Mouse (Mus musculus): ENCODE results near the gene Gtf2ird1.
"Not testable (repeated sequence)": the region's sequence is repeated elsewhere in the genome, so short reads cannot be mapped to it uniquely, and the experiment has no call there.

Gtf2ird1 gene

GRCm38 (mm10) chr5:134456503-134456962 is at the start of gene Gtf2ird1:
TSS of gene Gtf2ird1 (minus strand) at chr5:134456716.
- DNase-seq (ENCODE audit: extremely low read depth, low read depth, low spot score) = no peak

DNA sequence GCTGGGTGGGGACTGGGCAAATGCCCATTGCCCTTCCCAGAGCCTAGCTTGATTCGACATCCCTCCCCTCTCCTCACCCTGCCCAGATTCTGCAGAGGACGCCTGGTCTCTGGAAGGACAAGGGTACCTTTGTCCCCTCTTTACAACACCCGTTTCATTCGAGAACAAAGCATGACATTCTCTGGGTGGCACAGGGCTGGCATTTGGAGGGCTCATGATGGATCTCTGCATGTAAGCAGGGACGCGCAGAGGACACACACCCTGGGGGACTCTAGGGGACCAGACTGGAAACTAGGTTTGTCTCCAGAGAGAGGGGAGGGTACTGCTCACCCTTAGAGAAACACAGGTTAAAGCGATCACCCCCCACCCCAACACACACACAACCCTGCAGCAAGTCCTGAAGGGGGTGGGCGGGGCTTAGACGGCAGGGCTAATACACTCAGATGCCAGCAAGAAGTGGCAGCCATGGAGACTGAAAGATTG is 49.3 kb upstream of the Gtf2ird1 start:
- no peak for DNase-seq (ENCODE audit: extremely low read depth, low read depth, low spot score)

DNA sequence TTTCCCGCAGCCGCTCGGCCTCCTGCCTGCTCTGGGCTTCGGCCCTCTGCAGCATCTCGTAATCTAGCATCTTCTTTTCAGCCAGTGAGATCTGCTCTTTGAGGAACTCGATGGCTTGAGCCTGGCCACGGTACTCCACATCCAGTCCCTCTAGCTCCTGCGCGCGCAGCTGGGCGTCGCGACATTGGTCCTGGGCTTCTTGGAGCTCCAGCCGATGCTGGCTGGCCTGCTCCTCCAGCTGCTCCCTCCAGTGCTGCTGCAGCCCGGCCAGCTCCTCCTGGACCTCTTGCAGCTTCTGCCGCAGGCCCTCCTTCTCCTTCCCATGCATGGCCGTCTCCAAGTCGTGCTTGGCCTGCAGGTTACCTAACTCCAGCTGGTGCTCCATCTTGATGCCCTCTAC is 46.1 kb upstream of the Gtf2ird1 start:
- DNase-seq (ENCODE audit: extremely low read depth, low read depth, low spot score) = no peak

- DNase-seq (ENCODE audit: extremely low read depth, low read depth, low spot score) = no peak
Observed at GRCm38 (mm10) chr5:134501453-134501852, 44.9 kb upstream of the Gtf2ird1 start.

DNA sequence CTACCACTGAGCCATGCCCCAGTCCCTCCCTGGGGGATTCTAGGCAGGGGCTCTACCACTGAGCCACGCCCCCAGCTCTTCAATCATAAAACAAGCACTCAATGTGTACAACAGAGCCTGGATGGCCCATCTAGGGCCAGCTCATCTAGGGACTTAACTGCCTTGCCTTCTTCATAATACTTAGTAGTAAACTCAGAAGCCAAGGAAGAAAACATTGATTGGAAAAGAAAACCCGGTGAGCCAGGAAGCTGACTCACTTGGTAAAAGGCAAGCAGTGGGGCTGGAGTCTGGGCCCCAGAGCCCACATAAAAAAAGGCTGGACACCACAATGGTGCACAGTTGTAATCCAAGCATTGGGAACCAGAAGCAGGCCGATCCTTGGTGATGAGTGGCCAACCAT is 44.2 kb upstream of the Gtf2ird1 start:
- no peak for DNase-seq (ENCODE audit: extremely low read depth, low read depth, low spot score)

- no peak for DNase-seq (ENCODE audit: extremely low read depth, low read depth, low spot score)
Observed at GRCm38 (mm10) chr5:134500062-134500461, 43.5 kb upstream of the Gtf2ird1 start.

DNA sequence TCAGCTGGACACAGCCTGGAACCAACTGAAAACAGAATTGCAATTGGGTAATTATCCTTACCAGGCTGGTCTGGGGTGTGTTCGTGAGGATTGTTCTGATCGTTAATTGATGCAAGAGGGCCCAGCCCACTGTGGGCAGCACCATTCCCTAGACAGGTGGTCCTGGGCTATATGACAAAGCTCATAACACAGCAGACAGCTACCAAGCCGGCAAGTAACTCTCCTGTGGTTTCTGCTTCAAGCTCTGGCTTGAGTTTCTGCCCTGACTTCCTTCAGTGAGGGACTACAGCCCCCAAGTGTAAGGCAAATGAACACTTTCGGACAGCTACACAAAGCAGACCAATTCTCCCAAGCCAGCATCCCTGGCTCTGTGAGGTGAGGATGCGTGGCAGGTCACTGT is 40.5 kb upstream of the Gtf2ird1 start:
- no peak for DNase-seq (ENCODE audit: extremely low read depth, low read depth, low spot score)

GRCm38 (mm10) chr5:134495796-134496195 is 39.3 kb upstream of the Gtf2ird1 start:
- no peak for DNase-seq (ENCODE audit: extremely low read depth, low read depth, low spot score)

GRCm38 (mm10) chr5:134494142-134494541 is 37.6 kb upstream of the Gtf2ird1 start:
- DNase-seq (ENCODE audit: extremely low read depth, low read depth, low spot score) = no peak

DNA sequence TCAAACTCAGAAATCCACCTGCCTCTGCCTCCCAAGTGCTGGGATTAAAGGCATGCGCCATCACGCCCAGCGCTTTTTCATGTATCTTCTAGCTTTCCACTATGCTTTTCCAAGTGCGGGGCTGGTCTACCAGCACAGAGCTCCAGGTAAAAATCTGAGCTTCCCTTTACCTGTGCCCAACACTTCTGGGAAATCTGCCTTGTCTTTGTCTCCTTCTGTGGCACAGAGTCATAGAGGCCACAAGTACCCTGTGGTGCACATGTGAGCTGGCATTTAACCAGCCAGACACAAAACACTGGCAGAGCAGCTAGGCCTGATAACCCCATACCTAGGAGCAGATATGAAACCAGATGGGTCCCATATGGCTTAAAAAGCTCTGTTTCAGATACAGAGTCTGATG is 36.4 kb upstream of the Gtf2ird1 start:
- no peak for DNase-seq (ENCODE audit: extremely low read depth, low read depth, low spot score)

DNA sequence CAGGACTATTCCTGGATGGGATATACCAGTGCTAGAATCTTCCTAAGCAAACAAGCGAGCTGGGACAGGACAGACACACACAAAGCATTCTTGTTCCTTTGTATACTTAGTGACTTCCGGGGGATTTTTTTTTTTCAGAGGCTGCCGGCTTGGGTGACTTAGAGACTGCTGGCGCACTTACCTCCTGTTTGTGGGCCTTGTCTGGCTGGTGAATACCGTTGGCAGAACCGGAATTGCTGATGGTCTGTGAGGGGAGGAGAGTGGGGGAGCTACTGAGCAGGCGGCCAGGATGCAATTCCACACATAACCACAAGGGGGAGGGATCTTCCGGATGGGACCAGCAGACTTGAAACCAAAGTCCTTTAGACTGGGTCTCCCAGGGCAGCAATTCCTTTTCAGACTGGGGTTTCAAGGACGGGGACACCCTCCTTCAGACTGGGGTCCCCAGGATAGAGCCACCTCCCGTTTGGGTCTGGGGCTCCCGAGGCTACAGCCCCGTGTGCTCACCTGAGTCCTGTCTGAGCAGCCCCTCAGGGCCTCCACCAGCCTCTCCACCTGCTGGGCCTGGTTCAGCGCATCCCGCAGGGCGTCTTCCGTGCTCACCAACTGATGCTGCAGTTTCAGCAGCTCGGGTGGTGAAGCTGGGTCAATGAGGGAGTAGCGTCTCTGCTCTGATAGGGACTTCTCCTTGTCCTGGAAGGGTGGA is 35.3 kb upstream of the Gtf2ird1 start:
- DNase-seq (ENCODE audit: extremely low read depth, low read depth, low spot score) = no peak

DNA sequence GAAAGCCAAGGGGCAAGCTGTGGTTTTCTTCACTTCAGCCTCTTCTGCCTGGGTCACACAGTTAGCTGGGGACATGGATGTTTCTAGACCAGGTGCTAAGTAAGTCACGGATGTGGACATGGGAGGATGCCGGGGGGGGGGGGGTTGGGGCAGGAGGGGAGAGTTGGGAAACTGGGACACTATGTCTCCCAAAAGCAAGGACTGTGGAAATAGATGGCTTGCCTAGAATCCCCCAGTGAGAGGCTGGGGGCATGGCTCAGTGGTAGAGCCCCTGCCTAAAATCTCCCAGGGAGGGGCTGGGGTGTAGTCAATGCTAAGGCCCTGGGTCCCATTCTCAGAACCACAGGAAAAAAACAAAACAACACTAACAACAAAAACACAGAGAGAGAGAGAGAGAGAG is 34.7 kb upstream of the Gtf2ird1 start:
- no peak for DNase-seq (ENCODE audit: extremely low read depth, low read depth, low spot score)

GRCm38 (mm10) chr5:134490465-134490864 is 33.9 kb upstream of the Gtf2ird1 start:
- no peak for DNase-seq (ENCODE audit: extremely low read depth, low read depth, low spot score)

- no peak for DNase-seq (ENCODE audit: extremely low read depth, low read depth, low spot score)
Observed at GRCm38 (mm10) chr5:134489583-134489982, 33.1 kb upstream of the Gtf2ird1 start.

- DNase-seq (ENCODE audit: extremely low read depth, low read depth, low spot score) = no peak
Observed at GRCm38 (mm10) chr5:134488596-134488995, 32.1 kb upstream of the Gtf2ird1 start.

DNA sequence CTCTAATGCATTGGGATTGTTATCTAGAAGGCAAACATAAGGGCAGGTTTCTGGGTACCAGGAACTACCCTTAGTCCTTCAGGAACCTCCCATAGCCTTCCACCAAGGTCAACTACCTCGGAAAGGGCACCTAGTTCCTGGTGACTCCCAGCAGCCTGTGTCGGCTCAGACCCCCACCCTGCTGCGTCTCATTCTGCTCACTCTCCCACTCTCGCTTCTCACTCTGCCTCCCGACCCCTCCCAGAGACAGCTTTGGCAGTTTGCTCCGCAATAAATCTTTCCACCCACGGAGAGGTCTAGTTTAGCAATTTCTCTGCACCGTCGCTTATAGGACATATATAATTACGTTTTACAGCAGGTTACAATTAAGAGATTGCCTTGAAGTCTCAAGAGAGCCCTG is 31.5 kb upstream of the Gtf2ird1 start:
- DNase-seq (ENCODE audit: extremely low read depth, low read depth, low spot score) = no peak

- no peak for DNase-seq (ENCODE audit: extremely low read depth, low read depth, low spot score)
Observed at GRCm38 (mm10) chr5:134485900-134486665, 29.6 kb upstream of the Gtf2ird1 start.

DNA sequence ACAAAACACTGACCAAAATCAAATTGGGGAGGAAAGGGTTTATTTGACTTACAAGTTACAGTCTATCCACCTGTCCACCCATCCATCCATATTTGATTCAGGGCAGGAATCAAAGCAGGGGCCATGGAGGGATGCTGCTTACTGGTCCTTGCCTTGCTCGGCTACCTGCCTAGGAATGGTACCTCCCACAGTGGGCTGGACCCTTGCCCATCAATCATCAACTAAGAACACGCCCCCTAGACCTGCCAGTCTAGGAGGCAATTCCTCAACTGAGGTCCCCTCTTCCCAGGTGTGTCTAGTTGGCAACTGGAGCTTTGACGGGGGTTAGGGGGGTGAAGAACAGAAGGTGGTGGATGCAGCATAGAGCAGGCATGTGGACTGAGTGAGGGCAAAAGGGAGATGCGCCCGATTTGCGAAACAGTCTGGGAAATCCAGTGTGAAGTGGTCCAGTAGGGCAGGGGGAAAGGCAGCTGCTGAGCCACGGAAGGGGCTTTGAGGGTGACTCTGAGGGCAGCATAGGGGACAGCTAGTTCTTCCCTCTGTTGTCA is 28.7 kb upstream of the Gtf2ird1 start:
- no peak for DNase-seq (ENCODE audit: extremely low read depth, low read depth, low spot score)

- DNase-seq (ENCODE audit: extremely low read depth, low read depth, low spot score) = no peak
Observed at GRCm38 (mm10) chr5:134483291-134483690, 26.8 kb upstream of the Gtf2ird1 start.

DNA sequence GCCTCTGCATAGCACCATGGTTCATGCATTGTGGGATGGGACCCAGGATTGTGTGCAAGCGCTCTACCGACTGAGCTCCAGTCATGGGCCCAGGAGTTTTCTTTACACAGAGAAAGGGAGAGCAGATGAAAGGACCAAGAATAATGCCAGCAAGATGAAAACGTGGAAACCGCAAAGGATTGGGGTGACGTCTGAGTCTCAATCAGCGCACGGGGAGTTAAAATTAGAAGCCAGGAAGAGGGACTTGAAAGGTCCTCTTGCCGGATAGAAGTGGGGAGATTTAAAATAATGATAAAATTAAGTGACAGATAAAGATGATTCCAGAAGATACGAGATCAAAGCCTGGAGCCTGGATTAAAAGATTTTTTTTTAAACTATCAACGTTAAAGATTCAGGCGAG is 25.8 kb upstream of the Gtf2ird1 start:
- no peak for DNase-seq (ENCODE audit: extremely low read depth, low read depth, low spot score)

DNA sequence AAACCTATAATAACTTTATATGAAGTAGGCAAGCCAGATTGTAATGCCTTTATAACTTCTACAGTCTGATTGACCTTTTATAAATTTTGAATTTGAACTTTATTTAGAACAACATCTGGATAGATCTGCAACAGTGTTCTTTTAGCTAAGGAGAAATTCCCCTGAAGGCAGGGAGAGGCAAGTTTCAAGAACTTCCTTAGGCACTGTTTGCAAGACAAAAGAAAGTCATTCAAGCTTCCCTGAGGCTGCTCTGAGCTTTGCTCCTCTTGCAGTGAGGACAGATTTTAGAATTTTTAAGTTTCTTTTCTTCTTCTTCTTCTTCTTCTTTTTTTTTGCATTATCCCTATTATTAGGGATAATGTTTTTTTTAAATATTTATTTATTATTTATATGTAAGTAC is 22.4 kb upstream of the Gtf2ird1 start:
- DNase-seq (ENCODE audit: extremely low read depth, low read depth, low spot score) = not testable (repeated sequence)

DNA sequence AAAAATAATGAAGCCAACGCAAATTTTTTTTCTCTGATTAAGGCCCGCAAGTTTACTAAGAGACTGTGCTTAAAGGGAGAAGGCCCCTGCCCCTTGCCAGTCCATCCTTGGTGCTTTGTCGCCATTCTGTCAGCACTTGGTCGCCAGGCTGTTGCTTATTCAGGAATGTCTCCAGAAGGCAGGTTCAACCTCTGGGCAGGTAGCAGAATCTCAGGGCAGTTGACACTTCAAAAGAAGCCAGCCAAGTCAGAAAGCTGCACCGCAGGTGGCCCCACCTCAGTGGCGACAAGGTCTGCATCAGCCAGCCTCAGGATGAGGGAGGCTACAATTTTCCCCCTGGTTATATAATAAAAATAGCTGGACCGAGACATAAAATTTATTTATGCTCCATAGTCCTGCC is 19.2 kb upstream of the Gtf2ird1 start:
- DNase-seq (ENCODE audit: extremely low read depth, low read depth, low spot score) = not testable (repeated sequence)
